In the genomic region with DNA sequence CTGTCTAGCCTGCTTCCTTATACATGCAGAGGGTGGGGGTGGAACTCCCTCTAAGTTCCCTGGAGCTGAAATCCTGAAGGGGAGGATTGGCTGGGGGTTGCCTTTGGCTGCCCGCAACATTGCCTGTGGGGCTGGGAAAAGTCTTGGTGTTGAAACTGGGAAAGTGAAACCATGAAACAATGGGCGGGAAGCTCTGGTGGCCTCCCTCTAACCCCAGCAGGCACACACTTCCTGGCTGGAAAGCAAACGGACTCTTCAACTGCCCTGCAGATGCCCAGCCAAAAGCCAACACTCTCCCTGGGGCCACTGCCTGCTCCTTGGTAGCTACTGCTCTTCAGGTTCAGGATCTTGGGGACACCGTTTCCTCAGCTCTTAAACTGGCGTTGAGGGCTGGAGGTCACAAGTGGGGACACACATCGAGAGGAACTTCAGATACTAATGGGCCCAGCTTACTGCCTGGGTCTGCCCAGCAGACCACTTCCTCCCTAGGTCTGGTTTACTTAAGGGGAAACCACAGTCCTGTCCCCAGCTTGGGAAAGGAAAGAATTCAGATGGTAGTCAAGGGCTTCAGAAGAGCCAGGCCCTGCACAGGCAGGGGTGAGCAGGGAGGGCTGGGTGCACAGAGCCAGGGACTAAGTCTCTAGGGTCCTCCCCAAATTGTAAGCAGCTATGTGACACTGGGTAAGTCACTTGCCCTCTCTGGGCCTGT, we compare ENCODE assay signal across 8 mouse cellular contexts. TPM values are rescaled to one million over a fixed set of nuclear protein-coding genes. Genes with fewer than 3 reads are reported as not detected.
DNase-seq lines count a peak whose midpoint lies in the region; ATAC-seq and TF ChIP-seq lines count a peak whose summit lies in the region.

No protein-coding gene starts in this region.

- no peak for TF ChIP-seq POLR2A in bone marrow, adult 2 months (IDR thresholded peaks at IDR 0.05; ENCODE audit: borderline replicate concordance, control insufficient read depth, low read depth, low read length)

- H3K4me2 ChIP-seq in heart, embryonic 16.5 days (ENCODE audit: low read depth, low read length) = peak overlapping the region; percentile 86

- H3K27ac ChIP-seq in bone marrow, adult 2 months (ENCODE audit: control insufficient read depth, insufficient read depth, low read depth, low read length, poor library complexity) = peak overlapping the region; percentile 92
- peak overlapping the region; percentile 82 for H3K27ac ChIP-seq in heart, embryonic 16.5 days (ENCODE audit: low read length)

- peaks cover 30% of the 10 kb centered on the region for H3K36me3 ChIP-seq in heart, embryonic 16.5 days (ENCODE audit: control insufficient read depth, insufficient read depth)
- peaks cover 68% of the 10 kb centered on the region for H3K36me3 ChIP-seq in megakaryocyte, embryonic 14.5 days (replicated peaks; ENCODE audit: low read length)

- no peaks in the 10 kb centered on the region for H3K9me3 ChIP-seq in heart, embryonic 16.5 days (replicated peaks; ENCODE audit: control insufficient read depth, low read length)
- H3K9me3 ChIP-seq in megakaryocyte, embryonic 14.5 days = no peaks in the 10 kb centered on the region

- H3K4me1 ChIP-seq in bone marrow, adult 2 months (ENCODE audit: control insufficient read depth, insufficient read depth, low read length) = peaks cover 2% of the 10 kb centered on the region
- peaks cover 18% of the 10 kb centered on the region for H3K4me1 ChIP-seq in heart, embryonic 16.5 days (ENCODE audit: control insufficient read depth, insufficient read depth, low read length)
- H3K4me1 ChIP-seq in megakaryocyte, embryonic 14.5 days = peaks cover 79% of the 10 kb centered on the region

- peak; percentile 71 for DNase-seq in adrenal gland, adult 2 months
- DNase-seq in adrenal gland, postnatal 25 days = no peak
- DNase-seq in kidney, postnatal 25 days = peak; percentile 45 to 61
- DNase-seq in layer of hippocampus, adult 11-12 months (ENCODE audit: low spot score) = no peak
- no peak for DNase-seq in frontal cortex, adult 2 months (ENCODE audit: extremely low spot score in 1 of 2, low spot score in 1 of 2)

- no peak for TF ChIP-seq CTCF in bone marrow, adult 2 months (IDR thresholded peaks at IDR 0.05; ENCODE audit: control insufficient read depth, insufficient read depth, low read length)

- ATAC-seq in heart, embryonic 16.5 days (replicated peaks; ENCODE audit: extremely low read depth, insufficient read depth, low FRiP score) = no peak; the same call in 1 of the 2 replicates

- peak overlapping the region; percentile 69 for H3K4me3 ChIP-seq in bone marrow, adult 2 months (replicated peaks; ENCODE audit: control insufficient read depth, low read depth, low read length)
- H3K4me3 ChIP-seq in heart, embryonic 16.5 days (ENCODE audit: low read length) = peak overlapping the region; percentile 73
- peak overlapping the region; percentile 96 for H3K4me3 ChIP-seq in megakaryocyte, embryonic 14.5 days (replicated peaks)

- no peaks in the 10 kb centered on the region for H3K27me3 ChIP-seq in heart, embryonic 16.5 days (ENCODE audit: control insufficient read depth, insufficient read depth, low read length)
- H3K27me3 ChIP-seq in megakaryocyte, embryonic 14.5 days (replicated peaks) = no peaks in the 10 kb centered on the region

- WGBS in bone marrow, adult 2 months = 6% methylated on average over 6 of the region's 6 CpGs
- WGBS in heart, embryonic 16.5 days = 28% methylated on average over 6 of the region's 6 CpGs

- H3K9ac ChIP-seq in heart, embryonic 16.5 days (ENCODE audit: low read length) = peak overlapping the region; percentile 63

RNA-seq across cellular contexts. Expression of a gene that starts 1.5 kb away (rescaled TPM):
- total RNA-seq in adrenal gland, adult 2 months (2021) = 10 to 100 TPM; 63.5 to 84.6 TPM
- polyA plus RNA-seq in adrenal gland, adult 2 months (2012; rRNA removed) = 181 and 204 TPM in 2 replicates
- total RNA-seq in adrenal gland, postnatal 25 days (2021) = 83.9 and 87.0 TPM in 2 replicates
- polyA plus RNA-seq in bone marrow, adult 2 months (2011; ENCODE audit: insufficient read depth, insufficient read length, low replicate concordance, missing spikeins) = 116 and 292 TPM in 2 replicates
- polyA plus RNA-seq in heart, embryonic 16.5 days (2015; fragmentation: Nextera tagmentation; extraction: Ambion mirVana) = 31.0 and 32.3 TPM in 2 replicates
- 39.3 and 78.0 TPM in 2 replicates for polyA plus RNA-seq in megakaryocyte, embryonic 14.5 days (2012; ENCODE audit: insufficient read depth, low replicate concordance)
- 45.5 and 48.1 TPM in 2 replicates for polyA plus RNA-seq in frontal cortex, adult 2 months (2012; rRNA removed)

RNA-seq across cellular contexts. Expression of a gene that starts 7.2 kb away (rescaled TPM):
- total RNA-seq in adrenal gland, adult 2 months (2021) = 100 to 1,000 TPM; 376 to 380 TPM
- 391 and 420 TPM in 2 replicates for polyA plus RNA-seq in adrenal gland, adult 2 months (2012; rRNA removed)
- total RNA-seq in adrenal gland, postnatal 25 days (2021) = 338 and 341 TPM in 2 replicates
- polyA plus RNA-seq in bone marrow, adult 2 months (2011; ENCODE audit: insufficient read depth, insufficient read length, low replicate concordance, missing spikeins) = 41.6 and 58.3 TPM in 2 replicates
- 466 and 487 TPM in 2 replicates for polyA plus RNA-seq in heart, embryonic 16.5 days (2015; fragmentation: Nextera tagmentation; extraction: Ambion mirVana)
- polyA plus RNA-seq in megakaryocyte, embryonic 14.5 days (2012; ENCODE audit: insufficient read depth, low replicate concordance) = 38.8 and 142 TPM in 2 replicates
- polyA plus RNA-seq in frontal cortex, adult 2 months (2012; rRNA removed) = 283 and 291 TPM in 2 replicates

RNA-seq across cellular contexts. Expression of a gene that starts 24.2 kb away (rescaled TPM):
- total RNA-seq in adrenal gland, adult 2 months (2021) = 100 to 1,000 TPM in 1 of 2 experiments, 10 to 100 TPM in 1; 26.6 to 136 TPM
- polyA plus RNA-seq in adrenal gland, adult 2 months (2012; rRNA removed) = 115 and 188 TPM in 2 replicates
- total RNA-seq in adrenal gland, postnatal 25 days (2021) = 131 and 209 TPM in 2 replicates
- 12.7 and 47.1 TPM in 2 replicates for polyA plus RNA-seq in bone marrow, adult 2 months (2011; ENCODE audit: insufficient read depth, insufficient read length, low replicate concordance, missing spikeins)
- 2.6 and 3.7 TPM in 2 replicates for polyA plus RNA-seq in heart, embryonic 16.5 days (2015; fragmentation: Nextera tagmentation; extraction: Ambion mirVana)
- 2.8 TPM in 1 of 2 replicates, not detected in the other for polyA plus RNA-seq in megakaryocyte, embryonic 14.5 days (2012; ENCODE audit: insufficient read depth, low replicate concordance)
- polyA plus RNA-seq in frontal cortex, adult 2 months (2012; rRNA removed) = 7.9 and 8.5 TPM in 2 replicates

RNA-seq across cellular contexts. Expression of a gene that starts 29.6 kb away (rescaled TPM):
- 10 to 100 TPM; 48.3 to 59.2 TPM for total RNA-seq in adrenal gland, adult 2 months (2021)
- polyA plus RNA-seq in adrenal gland, adult 2 months (2012; rRNA removed) = 180 and 186 TPM in 2 replicates
- total RNA-seq in adrenal gland, postnatal 25 days (2021) = 46.5 and 69.6 TPM in 2 replicates
- 80.1 and 177 TPM in 2 replicates for polyA plus RNA-seq in bone marrow, adult 2 months (2011; ENCODE audit: insufficient read depth, insufficient read length, low replicate concordance, missing spikeins)
- 19.8 TPM in 2 replicates for polyA plus RNA-seq in heart, embryonic 16.5 days (2015; fragmentation: Nextera tagmentation; extraction: Ambion mirVana)
- 30.5 and 188 TPM in 2 replicates for polyA plus RNA-seq in megakaryocyte, embryonic 14.5 days (2012; ENCODE audit: insufficient read depth, low replicate concordance)
- polyA plus RNA-seq in frontal cortex, adult 2 months (2012; rRNA removed) = 31.5 and 34.7 TPM in 2 replicates

RNA-seq across cellular contexts. Expression of a gene that starts 53.0 kb away (rescaled TPM):
- under 1 TPM; 0.38 to 0.63 TPM for total RNA-seq in adrenal gland, adult 2 months (2021)
- polyA plus RNA-seq in adrenal gland, adult 2 months (2012; rRNA removed) = 0.43 and 0.54 TPM in 2 replicates
- 0.48 and 1.3 TPM in 2 replicates for total RNA-seq in adrenal gland, postnatal 25 days (2021)
- polyA plus RNA-seq in bone marrow, adult 2 months (2011; ENCODE audit: insufficient read depth, insufficient read length, low replicate concordance, missing spikeins) = 1.6 and 4.4 TPM in 2 replicates
- polyA plus RNA-seq in heart, embryonic 16.5 days (2015; fragmentation: Nextera tagmentation; extraction: Ambion mirVana) = not detected in 2 replicates
- polyA plus RNA-seq in megakaryocyte, embryonic 14.5 days (2012; ENCODE audit: insufficient read depth, low replicate concordance) = 0.04 TPM in 1 of 2 replicates, not detected in the other
- polyA plus RNA-seq in frontal cortex, adult 2 months (2012; rRNA removed) = 0.38 and 0.58 TPM in 2 replicates

Comparison
In these comparisons a context has a peak if more than half of its experiments do, and no peak if none do; other contexts are left out.
1. DNase-seq: peak in adrenal gland, adult 2 months (single experiment) and kidney, postnatal 25 days (2 of 2); none in adrenal gland, postnatal 25 days (single experiment), layer of hippocampus, adult 11-12 months (single experiment) and frontal cortex, adult 2 months (0 of 2).
2. Peak in every context shown above with its lines, with median percentiles within 50 percentile points of each other: H3K4me3 ChIP-seq.